Mouse (Mus musculus) neural tube, embryonic 12.5 days (tissue): Measurements from ENCODE around the gene Yy1. TPM values are rescaled to one million over a fixed set of nuclear protein-coding genes. Genes with fewer than 3 reads are reported as not detected.
A peak's percentile ranks its signal among the peaks of the same experiment; 100 is the strongest.
"Not testable (repeated sequence)": the region's sequence is repeated elsewhere in the genome, so short reads cannot be mapped to it uniquely, and the experiment has no call there.

Experiments
- ATAC-seq: fragments of 200-750 bp; cut with Nextera tagmentation; 2 replicates; pipeline ENCODE4 v1.8.0; 2017; ENCODE audit warnings: low read depth, mild to moderate bottlenecking, moderate TSS enrichment, moderate library complexity; ENCODE audit not compliant: low FRiP score
- H3K27ac ChIP-seq: fragments of 300-500 bp; sonication (generic); 2 replicates; pipeline ENCODE4 v1.5.1; 2016
- H3K27me3 ChIP-seq: fragments of 300-500 bp; sonication (generic); replicated peaks from 2 replicates; pipeline ENCODE4 v1.6.1; 2016; ENCODE audit warnings: mild to moderate bottlenecking
- H3K36me3 ChIP-seq: fragments of 300-500 bp; sonication (generic); 2 replicates; pipeline ENCODE4 v1.6.1; 2016; ENCODE audit warnings: mild to moderate bottlenecking
- H3K4me1 ChIP-seq: fragments of 300-500 bp; sonication (generic); 2 replicates; pipeline ENCODE4 v1.6.1; 2016
- H3K4me2 ChIP-seq: fragments of 300-500 bp; sonication (generic); replicated peaks from 2 replicates; pipeline ENCODE4 v1.6.1; 2016; ENCODE audit warnings: mild to moderate bottlenecking
- H3K4me3 ChIP-seq: fragments of 300-500 bp; sonication (generic); 2 replicates; pipeline ENCODE4 v1.5.1; 2016
- H3K9ac ChIP-seq: fragments of 300-500 bp; sonication (generic); 2 replicates; pipeline ENCODE4 v1.6.1; 2016; ENCODE audit warnings: mild to moderate bottlenecking
- H3K9me3 ChIP-seq: fragments of 300-500 bp; sonication (generic); 2 replicates; pipeline ENCODE4 v1.6.1; 2016; ENCODE audit warnings: mild to moderate bottlenecking
- WGBS: fragments of 180-500 bp; shearing (Covaris S2); methylation state at CpG from one replicate; pipeline ENCODE4 v1.1.7; 2016; 5-methylcytosine and 5-hydroxymethylcytosine counted together
- polyA plus RNA-seq: library from polyadenylated mRNA; unstranded; fragments of >200 nt; fragmentation: Nextera tagmentation; extraction: Ambion mirVana; gene quantifications from 2 replicates; pipeline ENCODE4 v1.2.1, GENCODE M21; 2016

The Yy1 gene
- polyA plus RNA-seq, 1 experiment from 2014 or later, result 18.4 TPM

GRCm38 (mm10) chr12:108831966-108832643 lies 39.3 kb downstream of the Yy1 start:
- H3K9ac ChIP-seq, result no peak overlapping the region
- ATAC-seq, result no peak
- H3K27me3 ChIP-seq, result no peaks in the 10 kb centered on the region
- H3K27ac ChIP-seq, result no peak overlapping the region
- no peaks in the 10 kb centered on the region for H3K9me3 ChIP-seq
- H3K36me3 ChIP-seq, result peaks cover 11% of the 10 kb centered on the region
- whole genome bisulfite sequencing, result 63% methylated on average over 9 of the region's 9 CpGs
- no peak overlapping the region for H3K4me3 ChIP-seq
- H3K4me1 ChIP-seq, result peaks cover 35% of the 10 kb centered on the region
- no peak overlapping the region for H3K4me2 ChIP-seq

DNA sequence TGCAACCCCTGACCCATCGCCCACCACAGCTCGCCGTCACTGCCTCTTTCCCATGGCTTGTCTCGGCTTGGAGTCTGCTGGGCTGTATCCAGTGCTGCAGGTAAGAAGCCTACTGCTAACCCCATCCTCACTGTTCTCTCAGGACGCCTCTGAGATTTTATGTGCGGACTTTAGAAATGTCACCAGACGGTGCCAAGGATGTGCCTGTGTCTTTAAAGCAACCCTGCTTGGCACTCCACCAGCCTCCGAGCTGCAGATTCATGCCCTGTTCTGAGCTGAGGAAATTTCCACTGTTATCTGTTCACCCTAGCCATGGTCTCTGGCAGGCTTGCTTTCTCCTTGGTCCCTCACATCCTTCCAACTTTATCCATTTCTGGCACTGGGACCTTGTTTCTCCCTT lies 40.1 kb downstream of the Yy1 start:
- H3K36me3 ChIP-seq, result peaks cover 4% of the 10 kb centered on the region; the same call in 1 of the 2 replicates
- 91% methylated on average over 8 of the region's 8 CpGs for WGBS
- no peaks in the 10 kb centered on the region for H3K27me3 ChIP-seq
- H3K9ac ChIP-seq, result no peak overlapping the region
- no peak for ATAC-seq
- H3K4me1 ChIP-seq, result peaks cover 43% of the 10 kb centered on the region
- H3K4me3 ChIP-seq, result no peak overlapping the region
- no peak overlapping the region for H3K27ac ChIP-seq
- H3K4me2 ChIP-seq, result no peak overlapping the region
- H3K9me3 ChIP-seq, result no peaks in the 10 kb centered on the region

DNA sequence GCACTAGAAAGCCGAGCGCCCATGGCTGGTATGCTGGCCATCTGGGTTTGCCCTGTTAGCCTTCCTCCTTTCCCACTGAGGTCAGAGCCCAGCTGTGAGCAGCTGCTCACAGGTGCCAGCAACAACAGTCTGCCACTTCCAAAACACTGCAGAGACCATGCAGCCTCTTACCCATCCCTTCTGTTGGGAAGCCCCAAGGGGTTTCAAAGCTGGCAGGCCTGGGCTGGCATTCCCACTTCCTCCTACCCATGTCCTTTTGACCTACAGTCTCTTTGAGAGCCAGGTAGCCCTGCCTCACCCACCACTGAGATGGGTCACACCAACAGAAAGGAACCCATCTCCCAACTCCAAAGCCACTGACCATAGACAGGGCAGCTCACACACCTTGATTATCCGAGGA lies 40.6 kb downstream of the Yy1 start:
- H3K9me3 ChIP-seq, result no peaks in the 10 kb centered on the region
- peaks cover 4% of the 10 kb centered on the region; the same call in 1 of the 2 replicates for H3K36me3 ChIP-seq
- no peak overlapping the region for H3K27ac ChIP-seq
- no peak overlapping the region for H3K4me2 ChIP-seq
- H3K4me1 ChIP-seq, result peaks cover 48% of the 10 kb centered on the region
- no peak overlapping the region for H3K9ac ChIP-seq
- no peaks in the 10 kb centered on the region for H3K27me3 ChIP-seq
- WGBS, result 94% methylated on average over 3 of the region's 3 CpGs
- no peak for ATAC-seq
- H3K4me3 ChIP-seq, result no peak overlapping the region

DNA sequence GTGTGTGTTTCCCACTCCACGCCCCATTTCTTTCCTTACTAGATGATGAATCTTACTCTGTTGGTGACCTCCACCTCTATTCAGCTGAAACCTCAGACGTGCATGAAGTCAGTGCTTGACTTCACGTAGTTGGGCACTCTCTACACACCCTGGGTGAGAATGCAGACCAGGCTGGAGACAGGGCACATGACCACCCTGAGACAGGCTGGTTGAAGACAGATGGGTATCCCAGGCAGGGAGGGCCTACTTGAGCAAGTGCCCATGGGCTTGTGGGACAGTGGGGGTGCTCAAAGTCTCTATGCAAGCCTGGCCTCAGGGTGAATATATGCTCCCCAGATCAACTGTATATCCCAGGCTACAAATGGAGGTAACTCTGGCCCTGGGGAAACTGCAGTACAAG lies 41.6 kb downstream of the Yy1 start:
- H3K4me2 ChIP-seq, result peak overlapping the region; percentile 97
- 85% methylated on average over 3 of the region's 3 CpGs for WGBS
- H3K27me3 ChIP-seq, result no peaks in the 10 kb centered on the region
- ATAC-seq, result no peak
- no peak overlapping the region for H3K4me3 ChIP-seq
- no peak overlapping the region for H3K9ac ChIP-seq
- no peak overlapping the region for H3K27ac ChIP-seq
- H3K9me3 ChIP-seq, result no peaks in the 10 kb centered on the region
- peaks cover 8% of the 10 kb centered on the region; the same call in 1 of the 2 replicates for H3K36me3 ChIP-seq
- peaks cover 55% of the 10 kb centered on the region for H3K4me1 ChIP-seq

GRCm38 (mm10) chr12:108834786-108835185 lies 42.0 kb downstream of the Yy1 start:
- no peak for ATAC-seq
- H3K9ac ChIP-seq, result peak overlapping the region; percentile 74
- H3K4me1 ChIP-seq, result peaks cover 55% of the 10 kb centered on the region
- H3K4me2 ChIP-seq, result peak overlapping the region; percentile 97
- H3K27ac ChIP-seq, result no peak overlapping the region
- 44% methylated on average over 5 of the region's 5 CpGs for WGBS
- no peaks in the 10 kb centered on the region for H3K27me3 ChIP-seq
- H3K4me3 ChIP-seq, result peak overlapping the region; percentile 65
- no peaks in the 10 kb centered on the region for H3K9me3 ChIP-seq
- H3K36me3 ChIP-seq, result peaks cover 8% of the 10 kb centered on the region; the same call in 1 of the 2 replicates

DNA sequence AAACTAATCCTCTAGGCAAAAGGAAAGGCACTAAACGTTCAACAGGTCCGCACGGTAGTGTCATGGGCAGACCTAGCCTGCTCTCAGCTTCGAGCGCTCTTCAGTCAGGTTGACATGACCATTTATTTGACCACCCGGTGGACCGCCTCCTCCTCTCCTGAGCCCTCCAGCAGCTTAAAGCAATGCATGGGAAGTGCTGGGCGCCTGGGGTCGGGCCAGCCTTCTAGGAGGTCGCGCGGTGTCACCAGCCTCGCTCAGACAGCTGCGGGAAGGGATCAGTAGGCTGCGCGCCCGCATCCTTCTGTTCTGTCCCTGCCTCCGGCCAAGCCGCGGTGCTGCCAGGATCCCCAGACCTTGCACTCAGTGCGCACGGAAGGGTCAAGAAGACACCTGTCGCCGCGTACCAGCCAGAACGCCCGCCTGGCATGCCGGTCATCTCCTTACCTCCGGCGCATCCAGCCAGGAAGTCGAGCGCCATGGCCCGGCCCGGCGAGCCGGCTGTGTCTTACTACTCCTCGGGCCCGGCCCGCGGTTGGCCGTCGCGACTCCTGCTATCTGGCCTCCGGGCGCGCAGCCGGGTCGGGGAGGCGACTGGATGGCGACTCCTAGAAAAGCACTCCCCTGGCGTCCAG lies 42.6 kb downstream of the Yy1 start:
- Histone ChIP-seq H3K4me3 (peak overlapping the region; percentile 65), H3K9me3 (no peaks in the 10 kb centered on the region), H3K4me1 (peaks cover 55% of the 10 kb centered on the region), H3K9ac (peak overlapping the region; percentile 74), H3K27me3 (no peaks in the 10 kb centered on the region), H3K27ac (peak overlapping the region; percentile 46; the same call in 1 of the 2 replicates), H3K36me3 (peaks cover 8% of the 10 kb centered on the region; the same call in 1 of the 2 replicates), H3K4me2 (peak overlapping the region; percentile 97)
- WGBS, result 2% methylated on average over 51 of the region's 51 CpGs
- ATAC-seq, result peak; percentile 49

DNA sequence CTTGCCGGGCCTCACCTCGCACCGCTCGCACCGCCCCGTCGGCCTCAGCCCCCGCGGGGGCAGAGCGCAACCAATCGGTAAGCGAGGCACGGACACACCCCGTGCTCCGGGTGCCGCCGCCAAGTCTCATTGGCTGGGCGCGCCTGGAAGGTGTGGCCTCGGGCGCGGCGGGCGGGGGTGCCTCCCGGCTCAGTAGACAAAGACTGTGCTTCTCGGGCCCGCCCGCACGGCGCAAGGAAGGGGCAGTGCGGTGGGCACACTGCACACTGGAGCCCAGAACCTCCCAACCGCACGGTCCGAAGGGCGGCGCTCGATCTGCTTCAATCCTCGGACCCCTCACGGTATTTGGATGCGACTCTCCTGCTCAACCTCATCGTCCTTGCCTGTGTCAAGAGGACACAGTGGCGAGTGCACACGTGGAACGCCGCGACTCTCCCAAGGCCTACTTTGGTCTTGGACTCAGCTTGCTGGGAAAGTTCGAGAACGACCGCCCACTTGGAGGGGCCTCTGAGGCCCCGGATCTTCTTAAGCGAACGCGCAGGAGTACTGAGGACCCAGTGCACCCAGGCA lies 43.2 kb downstream of the Yy1 start, which contains the start of the genes Slc25a29 and Slc25a47:
Gene Slc25a29 (minus strand): TSS at position 44 of the 570 bp plus-strand sequence.
Gene Slc25a47 (plus strand): TSS at position 207 of the 570 bp plus-strand sequence.
- peak within 1 kb of the TSS; percentile 97 for H3K4me2 ChIP-seq
- H3K36me3 ChIP-seq, result peaks cover 9% of the 10 kb centered on the region; the same call in 1 of the 2 replicates
- peak within 1 kb of the TSS; percentile 74 for H3K9ac ChIP-seq
- H3K4me1 ChIP-seq, result peaks cover 55% of the 10 kb centered on the region
- H3K9me3 ChIP-seq, result no peaks in the 10 kb centered on the region
- H3K27me3 ChIP-seq, result no peaks in the 10 kb centered on the region
- peak; percentile 99 for ATAC-seq
- H3K4me3 ChIP-seq, result peak within 1 kb of the TSS; percentile 65
- under 1% methylated on average over 53 of the region's 53 CpGs for WGBS
- H3K27ac ChIP-seq, result peak within 1 kb of the TSS; percentile 46; the same call in 1 of the 2 replicates

GRCm38 (mm10) chr12:108836722-108837121 lies 43.9 kb downstream of the Yy1 start:
- Histone ChIP-seq H3K4me1 (peaks cover 52% of the 10 kb centered on the region), H3K4me3 (peak overlapping the region; percentile 65), H3K27me3 (no peaks in the 10 kb centered on the region), H3K9ac (peak overlapping the region; percentile 74), H3K27ac (peak overlapping the region; percentile 20; the same call in 1 of the 2 replicates), H3K4me2 (peak overlapping the region; percentile 97), H3K36me3 (peaks cover 17% of the 10 kb centered on the region), H3K9me3 (no peaks in the 10 kb centered on the region)
- ATAC-seq, result no peak
- WGBS, result 67% methylated on average over 7 of the region's 7 CpGs

- no peaks in the 10 kb centered on the region for H3K27me3 ChIP-seq
- no peak overlapping the region for H3K4me3 ChIP-seq
- no peak for ATAC-seq
- H3K4me1 ChIP-seq, result peaks cover 29% of the 10 kb centered on the region
- no peak overlapping the region for H3K9ac ChIP-seq
- H3K4me2 ChIP-seq, result no peak overlapping the region
- WGBS, result 93% methylated on average over 6 of the region's 6 CpGs
- no peak overlapping the region for H3K27ac ChIP-seq
- H3K36me3 ChIP-seq, result peaks cover 50% of the 10 kb centered on the region
- no peaks in the 10 kb centered on the region for H3K9me3 ChIP-seq
These were observed 48.4 kb downstream of the Yy1 start for GRCm38 (mm10) chr12:108841181-108841580.

GRCm38 (mm10) chr12:108842663-108843062 lies 49.9 kb downstream of the Yy1 start:
- WGBS, result 93% methylated on average over 7 of the region's 7 CpGs
- no peak overlapping the region for H3K27ac ChIP-seq
- no peak overlapping the region for H3K9ac ChIP-seq
- H3K4me2 ChIP-seq, result no peak overlapping the region
- ATAC-seq, result no peak
- H3K4me3 ChIP-seq, result no peak overlapping the region
- peaks cover 50% of the 10 kb centered on the region for H3K36me3 ChIP-seq
- H3K9me3 ChIP-seq, result no peaks in the 10 kb centered on the region
- peaks cover 14% of the 10 kb centered on the region for H3K4me1 ChIP-seq
- no peaks in the 10 kb centered on the region for H3K27me3 ChIP-seq

GRCm38 (mm10) chr12:108848033-108848432 lies 55.3 kb downstream of the Yy1 start:
- 91% methylated on average over 3 of the region's 3 CpGs for WGBS
- not testable (repeated sequence) for H3K4me3 ChIP-seq, H3K9ac ChIP-seq, H3K9me3 ChIP-seq, H3K4me2 ChIP-seq, H3K4me1 ChIP-seq, H3K27ac ChIP-seq, H3K27me3 ChIP-seq, ATAC-seq
- H3K36me3 ChIP-seq, result peaks cover 25% of the 10 kb centered on the region

- Histone ChIP-seq H3K4me3 (no peak overlapping the region), H3K4me1 (peaks cover 4% of the 10 kb centered on the region; the same call in 1 of the 2 replicates), H3K4me2 (no peak overlapping the region), H3K9ac (no peak overlapping the region), H3K9me3 (no peaks in the 10 kb centered on the region), H3K27me3 (no peaks in the 10 kb centered on the region), H3K36me3 (peaks cover 14% of the 10 kb centered on the region), H3K27ac (no peak overlapping the region)
- ATAC-seq, result no peak
- WGBS, result 90% methylated on average over 4 of the region's 4 CpGs
These were observed 56.8 kb downstream of the Yy1 start for GRCm38 (mm10) chr12:108849488-108850022.
